Mouse (Mus musculus): Measurements from ENCODE around the gene Ehbp1. TPM values are rescaled to one million over a fixed set of nuclear protein-coding genes. Genes with fewer than 3 reads are reported as not detected.

Ehbp1 gene
- 11.8 and 13.1 TPM in 2 replicates for polyA plus RNA-seq (2016; fragmentation: Nextera tagmentation; extraction: Ambion mirVana)

GRCm38 (mm10) chr11:22342242-22343207 is at the start of gene Ehbp1:
TSS of gene Ehbp1 (minus strand) at chr11:22342292.
- H3K27me3 ChIP-seq = no peaks in the 10 kb centered on the region
- H3K9ac ChIP-seq (replicated peaks) = no peak within 1 kb of the TSS
- H3K27ac ChIP-seq = no peak within 1 kb of the TSS
- ATAC-seq (ENCODE audit: insufficient number of reproducible peaks, insufficient read depth, low FRiP score, low TSS enrichment, low read depth) = no peak
- H3K36me3 ChIP-seq = no peaks in the 10 kb centered on the region
- 71% methylated on average over 2 of the region's 2 CpGs for WGBS
- no peak within 1 kb of the TSS for H3K4me2 ChIP-seq
- no peak within 1 kb of the TSS for H3K4me3 ChIP-seq (replicated peaks)
- peaks cover 13% of the 10 kb centered on the region for H3K4me1 ChIP-seq (replicated peaks)
- H3K9me3 ChIP-seq = no peaks in the 10 kb centered on the region

DNA sequence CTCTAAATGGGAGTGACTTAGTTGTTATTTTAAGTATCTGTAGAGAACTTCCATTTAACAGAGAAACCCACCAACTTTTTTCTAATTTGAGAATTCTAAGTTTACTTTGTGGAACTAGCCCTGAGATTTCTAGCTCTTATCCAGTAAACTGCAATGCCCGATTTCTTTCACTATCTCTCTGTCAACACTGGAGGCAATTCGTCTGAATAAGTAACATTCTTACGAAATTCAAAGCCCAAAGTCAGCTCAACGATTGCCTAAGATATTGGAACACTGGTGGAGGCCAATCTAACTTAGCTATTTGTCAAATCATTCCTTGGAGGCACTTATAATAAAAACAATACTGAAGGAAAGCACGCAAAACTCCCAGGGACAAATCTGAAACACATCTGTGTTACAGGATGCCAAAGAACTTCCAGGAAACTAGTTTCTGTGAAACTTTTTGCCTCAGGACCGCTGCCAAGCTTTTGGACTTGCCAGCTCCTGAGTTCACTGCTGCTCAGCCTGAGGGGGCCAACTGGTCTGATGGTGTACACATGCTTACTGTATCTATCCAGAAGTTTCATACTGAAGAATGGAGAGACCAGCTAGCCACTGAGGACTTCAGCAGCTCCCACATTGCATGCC is 45.5 kb upstream of the Ehbp1 start:
- no peaks in the 10 kb centered on the region for H3K27me3 ChIP-seq
- H3K27ac ChIP-seq = no peak overlapping the region
- no peak overlapping the region for H3K4me2 ChIP-seq
- H3K9me3 ChIP-seq = no peaks in the 10 kb centered on the region
- H3K9ac ChIP-seq (replicated peaks) = no peak overlapping the region
- H3K36me3 ChIP-seq = no peaks in the 10 kb centered on the region
- H3K4me3 ChIP-seq (replicated peaks) = no peak overlapping the region
- no peaks in the 10 kb centered on the region for H3K4me1 ChIP-seq (replicated peaks)
- 81% methylated on average over 6 of the region's 6 CpGs for WGBS
- ATAC-seq (ENCODE audit: insufficient number of reproducible peaks, insufficient read depth, low FRiP score, low TSS enrichment, low read depth) = no peak

GRCm38 (mm10) chr11:22383532-22383931 is 41.4 kb upstream of the Ehbp1 start:
- Histone ChIP-seq H3K36me3 (no peaks in the 10 kb centered on the region), H3K27ac (no peak overlapping the region), H3K4me1 (replicated peaks) (no peaks in the 10 kb centered on the region), H3K27me3 (no peaks in the 10 kb centered on the region), H3K4me3 (replicated peaks) (no peak overlapping the region), H3K9ac (replicated peaks) (no peak overlapping the region), H3K4me2 (no peak overlapping the region), H3K9me3 (0 out of 2 replicates have a peak, but pooled peaks cover 3% of the 10 kb centered on the region)
- no peak for ATAC-seq (ENCODE audit: insufficient number of reproducible peaks, insufficient read depth, low FRiP score, low TSS enrichment, low read depth)
- 85% methylated on average over 1 of the region's 1 CpGs for WGBS

GRCm38 (mm10) chr11:22374811-22375210 is 32.7 kb upstream of the Ehbp1 start:
- Histone ChIP-seq H3K4me1 (replicated peaks) (no peaks in the 10 kb centered on the region), H3K27ac (no peak overlapping the region), H3K9me3 (0 out of 2 replicates have a peak, but pooled peaks cover 4% of the 10 kb centered on the region), H3K36me3 (no peaks in the 10 kb centered on the region), H3K27me3 (no peaks in the 10 kb centered on the region), H3K4me2 (no peak overlapping the region), H3K9ac (replicated peaks) (no peak overlapping the region), H3K4me3 (replicated peaks) (no peak overlapping the region)
- WGBS = 89% methylated on average over 2 of the region's 2 CpGs
- ATAC-seq (ENCODE audit: insufficient number of reproducible peaks, insufficient read depth, low FRiP score, low TSS enrichment, low read depth) = no peak

GRCm38 (mm10) chr11:22373290-22373674 is 31.2 kb upstream of the Ehbp1 start:
- no peak overlapping the region for H3K4me3 ChIP-seq (replicated peaks)
- no peak for ATAC-seq (ENCODE audit: insufficient number of reproducible peaks, insufficient read depth, low FRiP score, low TSS enrichment, low read depth)

GRCm38 (mm10) chr11:22372609-22373289 is 30.7 kb upstream of the Ehbp1 start:
- Histone ChIP-seq H3K9ac (replicated peaks) (no peak overlapping the region), H3K27ac (no peak overlapping the region), H3K9me3 (0 out of 2 replicates have a peak, but pooled peaks cover 3% of the 10 kb centered on the region), H3K4me2 (no peak overlapping the region), H3K4me3 (replicated peaks) (no peak overlapping the region), H3K4me1 (replicated peaks) (no peaks in the 10 kb centered on the region), H3K36me3 (no peaks in the 10 kb centered on the region), H3K27me3 (no peaks in the 10 kb centered on the region)
- no peak for ATAC-seq (ENCODE audit: insufficient number of reproducible peaks, insufficient read depth, low FRiP score, low TSS enrichment, low read depth)
- 80% methylated on average over 1 of the region's 1 CpGs for WGBS

More at GRCm38 (mm10) chr11:22373290-22373674, 31.2 kb upstream of the Ehbp1 start:
- 88% methylated on average over 3 of the region's 3 CpGs for WGBS
- Histone ChIP-seq H3K27me3 (no peaks in the 10 kb centered on the region), H3K9me3 (0 out of 2 replicates have a peak, but pooled peaks cover 3% of the 10 kb centered on the region), H3K27ac (no peak overlapping the region), H3K4me1 (replicated peaks) (no peaks in the 10 kb centered on the region), H3K4me2 (no peak overlapping the region), H3K36me3 (no peaks in the 10 kb centered on the region), H3K9ac (replicated peaks) (no peak overlapping the region)

GRCm38 (mm10) chr11:22369841-22370240 is 27.7 kb upstream of the Ehbp1 start:
- Histone ChIP-seq H3K36me3 (no peaks in the 10 kb centered on the region), H3K27me3 (no peaks in the 10 kb centered on the region), H3K9me3 (0 out of 2 replicates have a peak, but pooled peaks cover 3% of the 10 kb centered on the region), H3K4me1 (replicated peaks) (no peaks in the 10 kb centered on the region), H3K9ac (replicated peaks) (no peak overlapping the region), H3K4me2 (no peak overlapping the region), H3K27ac (no peak overlapping the region), H3K4me3 (replicated peaks) (no peak overlapping the region)
- no peak for ATAC-seq (ENCODE audit: insufficient number of reproducible peaks, insufficient read depth, low FRiP score, low TSS enrichment, low read depth)
- 71% methylated on average over 2 of the region's 2 CpGs for WGBS

DNA sequence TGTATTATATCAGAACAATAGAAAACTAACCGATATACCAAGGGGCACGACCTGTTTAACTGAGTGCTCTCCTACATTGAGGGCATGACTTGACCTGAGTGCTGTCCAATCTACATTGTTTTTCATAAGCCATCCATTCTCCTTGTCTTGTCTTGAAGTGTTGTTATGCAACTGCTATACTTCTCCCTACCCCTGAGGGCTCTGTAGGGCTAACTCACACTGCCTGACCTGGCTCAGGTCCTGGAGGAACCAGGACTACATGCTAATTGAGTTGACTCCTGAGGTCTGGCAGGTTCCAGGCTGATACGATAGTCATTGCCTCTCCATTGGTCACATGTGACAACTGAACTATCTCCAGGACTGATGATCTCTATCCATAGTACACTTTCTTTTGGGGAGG is 26.5 kb upstream of the Ehbp1 start:
- Histone ChIP-seq H3K27me3 (no peaks in the 10 kb centered on the region), H3K9ac (replicated peaks) (no peak overlapping the region), H3K36me3 (no peaks in the 10 kb centered on the region), H3K4me2 (no peak overlapping the region), H3K4me3 (replicated peaks) (no peak overlapping the region), H3K4me1 (replicated peaks) (no peaks in the 10 kb centered on the region), H3K27ac (no peak overlapping the region), H3K9me3 (0 out of 2 replicates have a peak, but pooled peaks cover 3% of the 10 kb centered on the region)
- 91% methylated on average over 3 of the region's 3 CpGs for WGBS
- ATAC-seq (ENCODE audit: insufficient number of reproducible peaks, insufficient read depth, low FRiP score, low TSS enrichment, low read depth) = no peak

GRCm38 (mm10) chr11:22366486-22366885 is 24.4 kb upstream of the Ehbp1 start:
- WGBS = 84% methylated on average over 2 of the region's 2 CpGs
- ATAC-seq (ENCODE audit: insufficient number of reproducible peaks, insufficient read depth, low FRiP score, low TSS enrichment, low read depth) = no peak

DNA sequence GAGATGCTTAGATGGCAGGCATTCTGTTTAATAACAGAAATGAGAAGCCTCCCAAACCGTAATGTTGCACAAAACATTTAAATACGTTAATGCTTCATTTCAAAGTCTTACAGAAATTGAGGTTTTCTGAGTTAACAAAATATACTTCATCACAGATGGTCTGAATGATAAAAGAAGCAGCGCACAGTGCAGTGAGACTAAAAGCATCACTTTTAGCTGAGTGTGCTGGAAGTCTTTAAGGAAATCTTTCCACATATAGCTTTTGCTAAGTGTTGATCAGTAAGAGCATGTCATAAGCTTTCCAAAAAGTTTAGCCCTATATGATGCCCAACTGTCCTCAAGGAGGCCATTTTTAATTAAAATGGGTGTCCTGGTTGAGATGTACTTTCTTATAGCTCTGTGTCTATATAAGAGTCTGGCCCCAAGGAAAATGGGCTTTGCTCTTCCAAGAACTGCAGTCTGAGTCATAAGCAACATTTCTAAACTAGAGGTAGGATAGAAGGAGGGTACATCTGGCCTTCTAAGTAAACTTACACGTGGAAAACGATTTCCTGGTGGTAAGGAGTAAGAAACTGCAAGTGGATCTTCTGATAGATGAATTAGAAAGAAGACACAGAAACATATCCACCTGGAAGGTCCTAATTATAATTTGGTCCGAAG is 12.0 kb upstream of the Ehbp1 start:
- Histone ChIP-seq H3K4me3 (replicated peaks) (no peak overlapping the region), H3K36me3 (no peaks in the 10 kb centered on the region), H3K9ac (replicated peaks) (no peak overlapping the region), H3K27ac (no peak overlapping the region), H3K4me2 (no peak overlapping the region), H3K27me3 (no peaks in the 10 kb centered on the region), H3K4me1 (replicated peaks) (peaks cover under 1% of the 10 kb centered on the region; the same call in 1 of the 2 replicates), H3K9me3 (no peaks in the 10 kb centered on the region; the same call in 1 of the 2 replicates)
- no peak for ATAC-seq (ENCODE audit: insufficient number of reproducible peaks, insufficient read depth, low FRiP score, low TSS enrichment, low read depth)
- WGBS = 87% methylated on average over 6 of the region's 6 CpGs

More at GRCm38 (mm10) chr11:22366486-22366885, 24.4 kb upstream of the Ehbp1 start:
- Histone ChIP-seq H3K27ac (no peak overlapping the region), H3K36me3 (no peaks in the 10 kb centered on the region), H3K4me2 (no peak overlapping the region), H3K9me3 (no peaks in the 10 kb centered on the region), H3K27me3 (no peaks in the 10 kb centered on the region), H3K9ac (replicated peaks) (no peak overlapping the region), H3K4me1 (replicated peaks) (no peaks in the 10 kb centered on the region), H3K4me3 (replicated peaks) (no peak overlapping the region)

All from limb, embryonic 12.5 days (tissue).